10 mouse cellular contexts compared by ENCODE assay signal in genomic region chr8:88879857-88880256, GRCm38 (mm10).
DNase-seq lines count a peak whose midpoint lies in the region; ATAC-seq and TF ChIP-seq lines count a peak whose summit lies in the region.
"Had no signal": no experiment of that assay in that cellular context is flagged by ENCODE, and none has a peak within 500 bp of the region (broad histone marks: within the 10 kb centered on the region; RNA-seq: fewer than 3 reads in every experiment).

No protein-coding gene starts in this region.

- 39% methylated on average over 7 of the region's 7 CpGs for WGBS in lung, embryonic 14.5 days
- 52% methylated on average over 7 of the region's 7 CpGs for WGBS in lung, adult 2 months
- WGBS in heart, embryonic 16.5 days, result 24% methylated on average over 7 of the region's 7 CpGs
- WGBS in embryonic facial prominence, embryonic 10.5 days, result 77% methylated on average over 7 of the region's 7 CpGs

- peak; percentile 81 for ATAC-seq in lung, embryonic 14.5 days (ENCODE audit: insufficient read depth)
- ATAC-seq in heart, embryonic 16.5 days (replicated peaks; ENCODE audit: extremely low read depth, insufficient read depth, low FRiP score), result peak; percentile 85

- no peak overlapping the region for H3K9ac ChIP-seq in lung, embryonic 14.5 days
- H3K9ac ChIP-seq in heart, embryonic 16.5 days (ENCODE audit: low read length), result no peak overlapping the region
- H3K9ac ChIP-seq: limb, embryonic 15.5 days had no signal

- no peaks in the 10 kb centered on the region for H3K27me3 ChIP-seq in lung, embryonic 14.5 days (ENCODE audit: insufficient read depth, low read length)
- H3K27me3 ChIP-seq in heart, embryonic 16.5 days (ENCODE audit: control insufficient read depth, insufficient read depth, low read length), result peaks cover 19% of the 10 kb centered on the region
- H3K27me3 ChIP-seq in embryonic facial prominence, embryonic 10.5 days (replicated peaks; ENCODE audit: low read depth, poor library complexity, severe bottlenecking), result no peaks in the 10 kb centered on the region

- intact Hi-C loops in gastrocnemius, postnatal 36 days (cut with DNase I), result no loop called here

- no peak for TF ChIP-seq CTCF in lung, embryonic 14.5 days (IDR thresholded peaks at IDR 0.05; ENCODE audit: low read depth)
- TF ChIP-seq CTCF in lung, adult 2 months (IDR thresholded peaks at IDR 0.05; ENCODE audit: insufficient read depth, low read length), result no peak

- no peak for TF ChIP-seq POLR2A in lung, adult 2 months (IDR thresholded peaks at IDR 0.05; ENCODE audit: borderline replicate concordance, extremely low read depth, low read depth, low read length)

- no peak overlapping the region for H3K27ac ChIP-seq in lung, embryonic 14.5 days (ENCODE audit: low read depth)
- H3K27ac ChIP-seq in heart, embryonic 16.5 days (ENCODE audit: low read length), result peak overlapping the region; percentile 20; the same call in 1 of the 2 replicates
- H3K27ac ChIP-seq in embryonic facial prominence, embryonic 10.5 days (replicated peaks), result no peak overlapping the region
- H3K27ac ChIP-seq: limb, embryonic 15.5 days had no signal

- H3K36me3 ChIP-seq in lung, embryonic 14.5 days (ENCODE audit: insufficient read depth), result no peaks in the 10 kb centered on the region
- no peaks in the 10 kb centered on the region for H3K36me3 ChIP-seq in heart, embryonic 16.5 days (ENCODE audit: control insufficient read depth, insufficient read depth)
- no peaks in the 10 kb centered on the region for H3K36me3 ChIP-seq in embryonic facial prominence, embryonic 10.5 days (replicated peaks)
- H3K36me3 ChIP-seq: limb, embryonic 15.5 days had no signal

- H3K9me3 ChIP-seq in lung, embryonic 14.5 days (ENCODE audit: low read depth, low read length), result no peaks in the 10 kb centered on the region
- no peaks in the 10 kb centered on the region; the same call in 1 of the 2 replicates for H3K9me3 ChIP-seq in heart, embryonic 16.5 days (replicated peaks; ENCODE audit: control insufficient read depth, low read length)
- no peaks in the 10 kb centered on the region for H3K9me3 ChIP-seq in embryonic facial prominence, embryonic 10.5 days
- H3K9me3 ChIP-seq: limb, embryonic 15.5 days had no signal

- peak; percentile 76 for DNase-seq in lung, embryonic 14.5 days
- DNase-seq in lung, adult 2 months, result no peak
- DNase-seq in heart, adult 18-20 months, result peak; percentile 73 to 86
- DNase-seq in lung, postnatal 4 days, result peak; percentile 8 to 51
- no peak for DNase-seq in embryonic facial prominence, embryonic 10.5 days (ENCODE audit: low spot score)
- no peak for DNase-seq in gastrocnemius, postnatal 36 days
- DNase-seq: cerebellum, adult 11 months; layer of hippocampus, postnatal 36 days had no signal

- H3K4me3 ChIP-seq in lung, embryonic 14.5 days (ENCODE audit: low read depth, low read length), result no peak overlapping the region
- H3K4me3 ChIP-seq in lung, adult 2 months (replicated peaks; ENCODE audit: extremely low read depth, low read depth, low read length), result no peak overlapping the region
- H3K4me3 ChIP-seq in heart, embryonic 16.5 days (ENCODE audit: low read length), result no peak overlapping the region
- H3K4me3 ChIP-seq in embryonic facial prominence, embryonic 10.5 days, result no peak overlapping the region
- H3K4me3 ChIP-seq: limb, embryonic 15.5 days had no signal

- H3K4me2 ChIP-seq in lung, embryonic 14.5 days, result no peak overlapping the region
- H3K4me2 ChIP-seq in heart, embryonic 16.5 days (ENCODE audit: low read depth, low read length), result no peak overlapping the region
- H3K4me2 ChIP-seq: limb, embryonic 15.5 days had no signal

- H3K4me1 ChIP-seq in lung, embryonic 14.5 days (ENCODE audit: insufficient read depth), result no peaks in the 10 kb centered on the region
- no peaks in the 10 kb centered on the region for H3K4me1 ChIP-seq in lung, adult 2 months (ENCODE audit: control insufficient read depth, insufficient read depth, low read length)
- peaks cover 5% of the 10 kb centered on the region for H3K4me1 ChIP-seq in heart, embryonic 16.5 days (ENCODE audit: control insufficient read depth, insufficient read depth, low read length)
- H3K4me1 ChIP-seq in embryonic facial prominence, embryonic 10.5 days, result no peaks in the 10 kb centered on the region
- H3K4me1 ChIP-seq: limb, embryonic 15.5 days had no signal

Comparison
In these comparisons a context has a peak if more than half of its experiments do, and no peak if none do; other contexts are left out.
1. DNase-seq: peak in lung, embryonic 14.5 days (single experiment), heart, adult 18-20 months (2 of 2) and lung, postnatal 4 days (2 of 2); none in lung, adult 2 months (single experiment), embryonic facial prominence, embryonic 10.5 days (single experiment) and gastrocnemius, postnatal 36 days (0 of 2).